Comparison of ENCODE assay signal across 8 mouse cellular contexts in the genomic region with DNA sequence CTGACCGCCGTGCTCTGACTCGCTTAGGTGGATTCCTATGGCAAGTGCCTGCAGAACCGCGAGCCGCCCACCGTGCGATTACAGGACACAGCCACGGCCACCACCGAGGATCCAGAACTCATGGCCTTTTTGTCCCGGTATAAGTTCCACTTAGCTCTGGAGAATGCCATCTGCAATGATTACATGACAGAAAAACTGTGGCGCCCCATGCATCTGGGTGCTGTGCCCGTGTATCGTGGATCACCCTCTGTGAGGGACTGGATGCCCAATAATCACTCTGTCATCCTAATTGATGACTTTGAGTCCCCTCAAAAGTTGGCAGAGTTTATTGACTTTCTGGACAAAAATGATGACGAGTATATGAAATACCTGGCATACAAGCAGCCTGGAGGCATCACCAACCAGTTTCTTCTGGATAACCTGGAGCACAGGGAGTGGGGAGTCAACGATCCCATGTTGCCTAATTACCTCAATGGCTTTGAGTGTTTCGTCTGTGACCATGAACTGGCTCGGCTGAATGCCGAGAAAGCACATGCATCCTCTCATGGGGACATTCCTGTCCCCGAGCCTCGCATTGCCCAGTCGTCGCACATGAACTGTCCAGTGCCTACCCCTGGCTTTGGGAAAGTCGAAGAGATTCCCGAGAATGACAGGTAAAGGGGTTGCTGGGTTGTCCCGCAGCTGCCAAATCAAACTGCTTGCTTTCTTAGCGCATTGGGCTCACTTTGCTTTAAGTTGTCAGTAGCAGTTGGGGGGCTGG. TPM values are rescaled to one million over a fixed set of nuclear protein-coding genes. Genes with fewer than 3 reads are reported as not detected.
DNase-seq lines count a peak whose midpoint lies in the region; ATAC-seq and TF ChIP-seq lines count a peak whose summit lies in the region.

No protein-coding gene starts in this region.

- peaks cover 62% of the 10 kb centered on the region for H3K36me3 ChIP-seq in limb, embryonic 12.5 days
- H3K36me3 ChIP-seq in neural tube, embryonic 14.5 days (ENCODE audit: control insufficient read depth, insufficient read depth, low read length) = peaks cover 24% of the 10 kb centered on the region

- no peaks in the 10 kb centered on the region for H3K27me3 ChIP-seq in limb, embryonic 12.5 days
- H3K27me3 ChIP-seq in neural tube, embryonic 14.5 days (ENCODE audit: control insufficient read depth, insufficient read depth, low read length) = no peaks in the 10 kb centered on the region

- intact Hi-C loops in left cerebral cortex, adult 2 months (cut with DNase I) = no loop called here
- intact Hi-C loops in left cerebral cortex, postnatal 10 days (cut with DNase I) = no loop called here
- intact Hi-C loops in gastrocnemius, postnatal 14 days (cut with DNase I; ENCODE audit: low total_unique reads) = no loop called here

- ATAC-seq in limb, embryonic 12.5 days (ENCODE audit: insufficient number of reproducible peaks, insufficient read depth, low FRiP score, low TSS enrichment, low read depth) = no peak
- no peak; the same call in none of the 2 replicates for ATAC-seq in neural tube, embryonic 14.5 days (ENCODE audit: low read depth)

- H3K9ac ChIP-seq in limb, embryonic 12.5 days (replicated peaks) = peak overlapping the region; percentile 87
- peak overlapping the region; percentile 85 for H3K9ac ChIP-seq in neural tube, embryonic 14.5 days (replicated peaks; ENCODE audit: low read depth, low read length)

- no peak for TF ChIP-seq CTCF in left cerebral cortex, adult 2 months (IDR thresholded peaks at IDR 0.05)
- no peak for TF ChIP-seq CTCF in brain, embryonic 14.5 days (IDR thresholded peaks at IDR 0.05; ENCODE audit: borderline replicate concordance, extremely low read depth, insufficient read depth, insufficient read length)

- WGBS in limb, embryonic 12.5 days = 17% methylated on average over 24 of the region's 27 CpGs
- 11% methylated on average over 24 of the region's 27 CpGs for WGBS in neural tube, embryonic 14.5 days

- TF ChIP-seq POLR2A in brain, embryonic 14.5 days (IDR thresholded peaks at IDR 0.05; ENCODE audit: borderline replicate concordance, extremely low read depth, insufficient read depth, insufficient read length, poor library complexity, severe bottlenecking) = no peak

- no peaks in the 10 kb centered on the region for H3K9me3 ChIP-seq in limb, embryonic 12.5 days
- no peaks in the 10 kb centered on the region for H3K9me3 ChIP-seq in neural tube, embryonic 14.5 days (ENCODE audit: control insufficient read depth, low read length)

- no peak for DNase-seq in left cerebral cortex, adult 2 months (ENCODE audit: extremely low spot score in 1 of 2, low spot score in 2 of 2)
- DNase-seq in left cerebral cortex, postnatal 10 days (ENCODE audit: extremely low spot score in 1 of 2, low spot score in 2 of 2) = no peak
- DNase-seq in brain, embryonic 14.5 days (ENCODE audit: low read depth) = peak; percentile 19
- DNase-seq in heart, adult 9 months (ENCODE audit: low spot score in 2 of 2) = peak; percentile 30 to 40
- no peak for DNase-seq in left cerebral cortex, adult 18-20 months (ENCODE audit: low spot score in 2 of 2)
- no peak for DNase-seq in gastrocnemius, postnatal 14 days

- H3K4me2 ChIP-seq in limb, embryonic 12.5 days = peak overlapping the region; percentile 81
- peak overlapping the region; percentile 68 for H3K4me2 ChIP-seq in neural tube, embryonic 14.5 days (ENCODE audit: low read depth, low read length)

- H3K4me3 ChIP-seq in left cerebral cortex, adult 2 months = peak overlapping the region; percentile 99
- peak overlapping the region; percentile 79 for H3K4me3 ChIP-seq in limb, embryonic 12.5 days (replicated peaks)
- H3K4me3 ChIP-seq in neural tube, embryonic 14.5 days (ENCODE audit: low read depth, low read length) = peak overlapping the region; percentile 90

- H3K4me1 ChIP-seq in limb, embryonic 12.5 days (replicated peaks) = peaks cover 41% of the 10 kb centered on the region
- H3K4me1 ChIP-seq in neural tube, embryonic 14.5 days (ENCODE audit: control insufficient read depth, insufficient read depth, low read length) = peaks cover 43% of the 10 kb centered on the region

- peak overlapping the region; percentile 99 for H3K27ac ChIP-seq in left cerebral cortex, adult 2 months
- H3K27ac ChIP-seq in limb, embryonic 12.5 days = peak overlapping the region; percentile 95
- peak overlapping the region; percentile 97 for H3K27ac ChIP-seq in neural tube, embryonic 14.5 days (ENCODE audit: low read depth, low read length)

RNA-seq across cellular contexts. Expression of a gene that starts 1.2 kb away (rescaled TPM):
- 10 to 100 TPM; 17.6 to 18.2 TPM for total RNA-seq in left cerebral cortex, adult 2 months (2021)
- 10 to 100 TPM; 19.6 to 20.3 TPM for total RNA-seq in left cerebral cortex, postnatal 10 days (2021)
- polyA plus RNA-seq in brain, embryonic 14.5 days (2012; rRNA removed) = 21.1 and 24.7 TPM in 2 replicates
- polyA plus RNA-seq in limb, embryonic 12.5 days (2016; fragmentation: Nextera tagmentation; extraction: Ambion mirVana) = 24.9 and 27.2 TPM in 2 replicates
- 20.0 and 30.6 TPM in 2 replicates for polyA plus RNA-seq in neural tube, embryonic 14.5 days (2014; fragmentation: Nextera tagmentation; extraction: Ambion mirVana)
- total RNA-seq in left cerebral cortex, adult 18-20 months (2021) = 10 to 100 TPM; 17.2 to 18.0 TPM
- total RNA-seq in gastrocnemius, postnatal 14 days (2021) = 1 to 10 TPM; 6.6 to 7.0 TPM

RNA-seq across cellular contexts. Expression of a gene that starts 6.9 kb away (rescaled TPM):
- total RNA-seq in left cerebral cortex, adult 2 months (2021) = 10 to 100 TPM; 47.3 to 48.1 TPM
- 10 to 100 TPM; 61.3 to 67.0 TPM for total RNA-seq in left cerebral cortex, postnatal 10 days (2021)
- 95.3 and 112 TPM in 2 replicates for polyA plus RNA-seq in brain, embryonic 14.5 days (2012; rRNA removed)
- polyA plus RNA-seq in limb, embryonic 12.5 days (2016; fragmentation: Nextera tagmentation; extraction: Ambion mirVana) = 243 and 264 TPM in 2 replicates
- 172 and 195 TPM in 2 replicates for polyA plus RNA-seq in neural tube, embryonic 14.5 days (2014; fragmentation: Nextera tagmentation; extraction: Ambion mirVana)
- total RNA-seq in left cerebral cortex, adult 18-20 months (2021) = 10 to 100 TPM; 47.0 to 55.4 TPM
- 100 to 1,000 TPM in 1 of 2 experiments, 10 to 100 TPM in 1; 98.5 to 106 TPM for total RNA-seq in gastrocnemius, postnatal 14 days (2021)

RNA-seq across cellular contexts. Expression of a gene that starts 11.4 kb away (rescaled TPM):
- total RNA-seq in left cerebral cortex, adult 2 months (2021) = 100 to 1,000 TPM; 176 to 180 TPM
- 100 to 1,000 TPM; 134 to 138 TPM for total RNA-seq in left cerebral cortex, postnatal 10 days (2021)
- polyA plus RNA-seq in brain, embryonic 14.5 days (2012; rRNA removed) = 245 and 250 TPM in 2 replicates
- 37.5 and 43.6 TPM in 2 replicates for polyA plus RNA-seq in limb, embryonic 12.5 days (2016; fragmentation: Nextera tagmentation; extraction: Ambion mirVana)
- polyA plus RNA-seq in neural tube, embryonic 14.5 days (2014; fragmentation: Nextera tagmentation; extraction: Ambion mirVana) = 49.2 and 52.8 TPM in 2 replicates
- 100 to 1,000 TPM; 151 to 155 TPM for total RNA-seq in left cerebral cortex, adult 18-20 months (2021)
- total RNA-seq in gastrocnemius, postnatal 14 days (2021) = 10 to 100 TPM; 31.7 to 38.8 TPM

RNA-seq across cellular contexts. Expression of a gene that starts 21.8 kb away (rescaled TPM):
- total RNA-seq in left cerebral cortex, adult 2 months (2021) = 100 to 1,000 TPM; 113 to 115 TPM
- 100 to 1,000 TPM; 102 to 109 TPM for total RNA-seq in left cerebral cortex, postnatal 10 days (2021)
- polyA plus RNA-seq in brain, embryonic 14.5 days (2012; rRNA removed) = 159 and 187 TPM in 2 replicates
- 77.2 and 91.2 TPM in 2 replicates for polyA plus RNA-seq in limb, embryonic 12.5 days (2016; fragmentation: Nextera tagmentation; extraction: Ambion mirVana)
- 74.4 and 87.0 TPM in 2 replicates for polyA plus RNA-seq in neural tube, embryonic 14.5 days (2014; fragmentation: Nextera tagmentation; extraction: Ambion mirVana)
- total RNA-seq in left cerebral cortex, adult 18-20 months (2021) = 100 to 1,000 TPM; 102 to 110 TPM
- total RNA-seq in gastrocnemius, postnatal 14 days (2021) = 10 to 100 TPM; 56.7 to 60.1 TPM

RNA-seq across cellular contexts. Expression of a gene that starts 27.8 kb away (rescaled TPM):
- under 1 TPM; 0.21 to 0.23 TPM for total RNA-seq in left cerebral cortex, adult 2 months (2021)
- under 1 TPM; 0.36 to 0.73 TPM for total RNA-seq in left cerebral cortex, postnatal 10 days (2021)
- polyA plus RNA-seq in brain, embryonic 14.5 days (2012; rRNA removed) = 0.23 and 0.27 TPM in 2 replicates
- polyA plus RNA-seq in limb, embryonic 12.5 days (2016; fragmentation: Nextera tagmentation; extraction: Ambion mirVana) = 11.7 and 14.2 TPM in 2 replicates
- 0.19 and 0.23 TPM in 2 replicates for polyA plus RNA-seq in neural tube, embryonic 14.5 days (2014; fragmentation: Nextera tagmentation; extraction: Ambion mirVana)
- total RNA-seq in left cerebral cortex, adult 18-20 months (2021) = under 1 TPM; 0.21 to 0.28 TPM
- total RNA-seq in gastrocnemius, postnatal 14 days (2021) = 100 to 1,000 TPM; 197 to 244 TPM

Comparison
In these comparisons a context has a peak if more than half of its experiments do, and no peak if none do; other contexts are left out.
1. DNase-seq: peak in brain, embryonic 14.5 days (single experiment) and heart, adult 9 months (2 of 2); none in left cerebral cortex, adult 2 months (0 of 2), left cerebral cortex, postnatal 10 days (0 of 2), left cerebral cortex, adult 18-20 months (0 of 2) and gastrocnemius, postnatal 14 days (single experiment).
2. Peak in every context shown above with its lines, with median percentiles within 50 percentile points of each other: H3K27ac ChIP-seq and H3K4me3 ChIP-seq.